Mouse (Mus musculus): ENCODE measurements around the gene Ropn1l. TPM values are rescaled to one million over a fixed set of nuclear protein-coding genes. Genes with fewer than 3 reads are reported as not detected.
A peak's percentile ranks its signal among the peaks of the same experiment; 100 is the strongest.

Gene Ropn1l
- total and polyA plus RNA-seq, 3 experiments, result 0.96 to 1.7 TPM; not detected in 1

GRCm38 (mm10) chr15:31412436-31412835 lies 41.1 kb downstream of the Ropn1l start:
- Histone ChIP-seq H3K36me3 (ENCODE audit: control insufficient read depth in 1 of 2, insufficient read depth in 2 of 2, low read length in 2 of 2) (peaks cover 0 to 50% of the 10 kb centered on the region in 2 experiments; a peak in 2 of 4 replicates), H3K9ac (ENCODE audit: control insufficient read depth, low read depth, low read length, poor library complexity, severe bottlenecking) (peak overlapping the region; percentile 32), H3K9me3 (replicated peaks; ENCODE audit: insufficient read depth, low read length) (no peaks in the 10 kb centered on the region), H3K79me2 (ENCODE audit: control insufficient read depth, insufficient read depth, low read length, poor library complexity) (peaks cover 12% of the 10 kb centered on the region), H3K27me3 (ENCODE audit: control insufficient read depth in 1 of 2, insufficient read depth in 2 of 2, low read length in 2 of 2) (no peaks in the 10 kb centered on the region), H3K4me3 (ENCODE audit: control insufficient read depth in 1 of 2, insufficient read depth in 1 of 2, low read depth in 2 of 2, low read length in 2 of 2) (peak overlapping the region; percentile 8 to 11; a peak in 2 of 4 replicates), H3K27ac (ENCODE audit: control insufficient read depth, low read depth, low read length) (peak overlapping the region; percentile 86), H3K4me1 (ENCODE audit: control insufficient read depth in 1 of 2, insufficient read depth in 2 of 2, low read length in 2 of 2) (peaks cover 30 to 62% of the 10 kb centered on the region in 2 experiments)
- TF ChIP-seq TAL1 (IDR thresholded peaks at IDR 0.05; ENCODE audit: low read length) (peak; percentile 51), GATA1 (IDR thresholded peaks at IDR 0.05; ENCODE audit: low read depth, low read length) (peak; percentile 87), EP300 (IDR thresholded peaks at IDR 0.05; ENCODE audit: low read depth in 1 of 2, low read length in 2 of 2) (peak; percentile 49 to 68), TBP (IDR thresholded peaks at IDR 0.05; ENCODE audit: low read depth, low read length) (no peak), TCF12 (IDR thresholded peaks at IDR 0.05; ENCODE audit: low read depth, low read length) (peak; percentile 79), ZC3H11A (IDR thresholded peaks at IDR 0.05; ENCODE audit: low read depth, low read length) (no peak), MAX (IDR thresholded peaks at IDR 0.05; ENCODE audit: low read length) (peak; percentile 31; the same call in 1 of the 2 replicates), ETS1 (IDR thresholded peaks at IDR 0.05; ENCODE audit: low read depth, low read length) (peak; percentile 84), USF1 (IDR thresholded peaks at IDR 0.05; ENCODE audit: low read depth, low read length) (peak; percentile 76), RCOR1 (IDR thresholded peaks at IDR 0.05; ENCODE audit: low read depth, low read length) (peak; percentile 47; the same call in 1 of the 2 replicates), USF2 (IDR thresholded peaks at IDR 0.05; ENCODE audit: borderline replicate concordance in 1 of 2, insufficient read depth in 1 of 2, low read depth in 1 of 2, low read length in 2 of 2) (0 out of 4 replicates have a peak, but pooled peaks of 1 of the 2 experiments have one; percentile 38), MAFK (IDR thresholded peaks at IDR 0.05; ENCODE audit: borderline replicate concordance, low read depth, low read length) (no peak; the same call in 1 of the 2 replicates)
- DNase-seq (ENCODE audit: low read depth, low spot score), result peak; percentile 42

GRCm38 (mm10) chr15:31407490-31407889 lies 46.0 kb downstream of the Ropn1l start:
- Histone ChIP-seq H3K79me2 (ENCODE audit: control insufficient read depth, insufficient read depth, low read length, poor library complexity) (no peaks in the 10 kb centered on the region), H3K4me1 (ENCODE audit: control insufficient read depth in 1 of 2, insufficient read depth in 2 of 2, low read length in 2 of 2) (peaks cover 6 to 24% of the 10 kb centered on the region in 2 experiments), H3K9me3 (replicated peaks; ENCODE audit: insufficient read depth, low read length) (no peaks in the 10 kb centered on the region), H3K36me3 (ENCODE audit: control insufficient read depth in 1 of 2, insufficient read depth in 2 of 2, low read length in 2 of 2) (peaks cover 0 to 13% of the 10 kb centered on the region in 2 experiments; a peak in 2 of 4 replicates), H3K9ac (ENCODE audit: control insufficient read depth, low read depth, low read length, poor library complexity, severe bottlenecking) (no peak overlapping the region), H3K27ac (ENCODE audit: control insufficient read depth, low read depth, low read length) (no peak overlapping the region), H3K4me3 (ENCODE audit: control insufficient read depth in 1 of 2, insufficient read depth in 1 of 2, low read depth in 2 of 2, low read length in 2 of 2) (no peak overlapping the region), H3K27me3 (ENCODE audit: control insufficient read depth in 1 of 2, insufficient read depth in 2 of 2, low read length in 2 of 2) (no peaks in the 10 kb centered on the region)
- no peak for DNase-seq (ENCODE audit: low read depth, low spot score)
- TF ChIP-seq USF1 (IDR thresholded peaks at IDR 0.05; ENCODE audit: low read depth, low read length) (no peak), JUND (IDR thresholded peaks at IDR 0.05; ENCODE audit: low read depth, low read length) (no peak), ZC3H11A (IDR thresholded peaks at IDR 0.05; ENCODE audit: low read depth, low read length) (no peak), ZNF384 (IDR thresholded peaks at IDR 0.05; ENCODE audit: low read depth, low read length) (no peak), MAFK (IDR thresholded peaks at IDR 0.05; ENCODE audit: borderline replicate concordance, low read depth, low read length) (no peak), CTCF (IDR thresholded peaks at IDR 0.05 in 2 of 3, conservative IDR thresholded peaks at IDR 0.05 in 1 of 3; ENCODE audit: control insufficient read depth in 1 of 3, insufficient read depth in 1 of 3, low read depth in 2 of 3, low read length in 3 of 3, poor library complexity in 1 of 3, severe bottlenecking in 1 of 3) (no peak), POLR2AphosphoS2 (IDR thresholded peaks at IDR 0.05; ENCODE audit: low read length) (no peak)

Measured in MEL (cell line).